Mouse (Mus musculus) 3134 (cell line): ENCODE results near the gene Rfng.
"Not testable (repeated sequence)": the region's sequence is repeated elsewhere in the genome, so short reads cannot be mapped to it uniquely, and the experiment has no call there.

Experiments used
- DNase-seq: peaks from one replicate; pipeline ENCODE4 v3.0.0-alpha.2; 2011; ENCODE audit warnings: low spot score; ENCODE audit not compliant: insufficient read length; ENCODE audit errors: extremely low read depth

Gene Rfng

GRCm38 (mm10) chr11:120775774-120776469 is 8.1 kb downstream of the Rfng start:
- DNase-seq: peak; percentile 85

DNA sequence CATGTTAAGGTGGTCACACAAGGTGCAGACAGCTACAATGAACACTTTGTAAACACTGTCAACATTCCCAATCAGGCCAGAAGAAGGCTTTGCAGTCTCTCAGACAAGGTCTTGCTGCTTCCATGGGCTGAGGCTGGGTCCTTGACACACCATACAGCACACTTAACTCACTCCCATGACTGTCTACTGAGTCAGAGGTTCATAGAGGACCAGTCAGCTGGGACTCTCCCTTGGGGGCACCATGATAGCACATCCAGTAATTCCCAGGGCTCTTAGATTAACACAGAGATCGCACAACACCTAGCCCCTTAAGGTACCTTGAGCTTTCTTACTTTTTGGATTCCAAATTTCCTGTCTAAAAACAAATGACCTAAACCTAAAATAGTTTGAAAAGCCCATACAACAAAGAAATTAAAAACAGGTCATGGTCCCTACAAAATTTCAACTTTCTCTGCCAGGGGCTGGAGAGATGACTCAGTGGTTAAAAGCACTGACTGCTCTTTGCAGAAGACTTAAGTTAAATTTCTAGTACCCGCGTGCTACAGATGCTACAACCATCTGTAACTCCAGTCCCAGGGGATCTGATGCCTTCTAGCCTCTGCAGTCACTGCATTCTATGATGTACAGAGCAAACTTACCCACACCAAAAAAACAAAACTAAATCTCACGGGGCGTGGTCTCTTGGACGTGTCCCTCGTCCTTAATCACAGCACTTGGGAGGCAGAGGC is 10.4 kb downstream of the Rfng start:
- DNase-seq: no peak

- DNase-seq: no peak
Observed at GRCm38 (mm10) chr11:120772749-120773148, 11.3 kb downstream of the Rfng start.

DNA sequence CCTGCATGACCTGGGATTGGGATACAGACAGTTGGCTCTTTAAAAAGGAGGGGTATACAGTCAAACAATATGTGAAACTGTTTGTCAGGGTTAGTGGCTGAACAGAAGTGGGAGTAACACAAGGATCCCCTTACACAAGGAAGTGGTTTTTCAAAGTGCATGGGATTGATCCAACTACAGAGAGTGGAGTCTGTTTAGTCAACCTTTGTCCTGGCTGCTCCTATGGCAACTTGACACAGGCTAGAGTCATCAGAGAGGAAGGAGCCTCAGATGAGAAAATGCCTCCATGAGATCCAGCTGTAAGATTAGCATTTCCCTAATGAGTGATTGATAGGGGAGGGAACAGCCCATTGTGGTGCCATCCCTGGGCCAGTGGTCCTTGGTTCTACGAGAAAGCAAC is 15.8 kb downstream of the Rfng start:
- no peak for DNase-seq

GRCm38 (mm10) chr11:120767023-120767422 is 17.0 kb downstream of the Rfng start:
- DNase-seq: not testable (repeated sequence)

GRCm38 (mm10) chr11:120763121-120763999 is 20.6 kb downstream of the Rfng start:
- peak; percentile 38 for DNase-seq

DNA sequence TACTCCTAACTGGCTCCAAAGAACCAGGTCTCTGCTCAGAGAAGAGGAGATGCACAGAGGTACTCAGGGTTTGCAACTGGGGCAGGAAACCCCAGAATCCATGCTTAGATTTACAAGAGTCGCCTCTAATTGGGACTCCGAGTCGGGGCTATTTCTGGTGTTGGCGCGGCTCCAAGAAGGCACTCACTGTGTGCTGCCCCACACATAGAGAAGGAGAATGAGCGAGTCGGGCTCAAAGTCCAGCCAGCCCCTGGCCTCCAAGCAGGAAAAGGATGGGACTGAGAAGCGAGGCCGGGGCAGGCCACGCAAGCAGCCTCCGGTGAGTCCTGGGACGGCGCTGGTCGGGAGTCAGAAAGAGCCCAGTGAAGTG is 21.4 kb downstream of the Rfng start, which contains the start of gene Hmga1b:
Gene Hmga1b, plus strand, starts transcription at position 123 of the 370 bp plus-strand sequence.
- not testable (repeated sequence) for DNase-seq

GRCm38 (mm10) chr11:120761811-120762671 is 22.0 kb downstream of the Rfng start:
- peak; percentile 69 for DNase-seq

- DNase-seq: no peak
Observed at GRCm38 (mm10) chr11:120760236-120760635, 23.8 kb downstream of the Rfng start.

DNA sequence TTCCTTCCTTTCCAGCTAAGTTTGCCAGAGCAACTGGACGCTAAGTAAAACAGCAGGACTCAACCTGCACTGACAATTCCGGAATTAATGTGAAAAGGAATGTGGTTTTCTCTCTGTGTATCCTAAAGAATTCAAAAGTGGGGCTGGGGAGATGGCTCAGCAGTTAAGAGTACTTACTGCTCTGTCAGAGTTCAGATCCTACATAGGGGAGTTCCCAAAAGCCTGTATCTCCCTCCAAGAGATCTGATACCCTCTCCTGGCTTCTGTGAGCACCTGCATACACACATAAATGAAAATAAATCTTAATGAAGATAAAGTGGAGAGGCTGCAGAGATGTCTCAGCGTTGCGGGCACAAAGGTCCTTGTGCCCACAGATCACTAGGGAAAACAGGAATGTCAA is 32.4 kb downstream of the Rfng start:
- no peak for DNase-seq

GRCm38 (mm10) chr11:120749430-120749829 is 34.6 kb downstream of the Rfng start:
- DNase-seq: no peak

- DNase-seq: no peak
Observed at GRCm38 (mm10) chr11:120747974-120748373, 36.0 kb downstream of the Rfng start.

GRCm38 (mm10) chr11:120744121-120744701 is 39.8 kb downstream of the Rfng start:
- no peak for DNase-seq

GRCm38 (mm10) chr11:120740981-120741380 is 43.0 kb downstream of the Rfng start:
- no peak for DNase-seq

GRCm38 (mm10) chr11:120736424-120736823 is 47.6 kb downstream of the Rfng start:
- DNase-seq: no peak

GRCm38 (mm10) chr11:120733521-120733920 is 50.5 kb downstream of the Rfng start:
- peak; percentile 75 for DNase-seq

DNA sequence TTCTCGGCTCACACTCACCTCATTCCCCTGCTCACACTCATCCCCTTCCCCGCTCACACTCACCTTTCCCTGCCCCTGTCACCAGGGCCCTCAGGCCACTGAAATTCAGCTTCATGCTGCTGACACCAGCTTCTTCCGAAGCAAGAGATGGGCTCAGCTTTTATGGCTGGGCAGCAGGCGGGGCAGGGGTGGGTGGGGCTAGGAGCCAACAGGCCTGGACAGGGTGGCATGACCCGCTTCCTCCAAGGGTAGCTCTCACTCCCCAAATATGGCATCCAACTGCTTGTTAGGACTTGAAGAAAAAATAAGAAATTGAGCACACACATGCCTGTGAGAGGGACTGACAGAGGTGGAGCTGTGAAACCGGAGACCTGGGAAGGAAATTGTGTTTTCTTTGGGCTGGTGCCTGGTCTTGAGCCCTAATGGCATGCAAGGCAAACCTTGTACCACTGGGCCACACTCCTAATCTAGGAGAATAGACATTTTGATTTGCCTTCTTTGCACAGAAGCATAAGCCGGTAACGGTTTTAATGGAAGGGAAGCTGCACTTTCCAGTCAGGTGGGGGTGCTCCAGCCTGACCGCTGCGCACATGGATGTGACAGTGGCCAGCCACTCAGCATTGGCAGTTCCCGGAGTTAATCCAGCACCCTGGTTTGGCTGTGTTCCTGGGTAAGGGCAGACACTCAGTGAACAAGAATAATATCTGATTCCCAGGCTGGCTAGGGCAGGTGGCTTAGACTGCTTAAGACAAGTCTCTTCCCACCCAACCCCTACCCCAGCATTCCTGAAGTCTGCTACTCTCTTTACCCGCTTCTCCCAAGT is 51.9 kb downstream of the Rfng start, which contains the start of gene Cbr2:
Gene Cbr2, minus strand, starts transcription at position 257 of the 823 bp plus-strand sequence.
- peak; percentile 85 for DNase-seq

DNA sequence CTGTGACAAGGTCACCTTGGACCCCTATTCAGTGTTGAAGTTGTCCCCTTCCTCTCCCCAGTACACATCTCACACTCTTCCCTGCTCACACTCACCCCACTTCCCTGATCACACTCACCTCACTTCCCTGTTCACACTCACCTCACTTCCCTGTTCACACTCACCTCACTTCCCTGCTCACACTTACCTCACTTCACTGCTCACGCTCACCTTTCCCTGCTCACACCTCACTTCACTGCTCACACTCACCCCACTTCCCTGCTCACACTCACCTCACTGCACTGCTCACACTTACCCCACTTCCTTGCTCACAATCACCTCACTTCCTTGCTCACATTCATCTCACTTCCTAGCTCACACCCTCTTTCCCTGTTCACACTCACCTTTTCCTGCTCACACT is 52.6 kb downstream of the Rfng start:
- no peak for DNase-seq
